In genomic region chr4:142887876-142888275, GRCm38 (mm10) we compare ENCODE assay signal across 14 mouse cellular contexts.
DNase-seq lines count a peak whose midpoint lies in the region; ATAC-seq and TF ChIP-seq lines count a peak whose summit lies in the region.
"Had no signal": no experiment of that assay in that cellular context is flagged by ENCODE, and none has a peak within 500 bp of the region (broad histone marks: within the 10 kb centered on the region; RNA-seq: fewer than 3 reads in every experiment).

No protein-coding gene starts in this region.

- no peak for TF ChIP-seq POLR2A in embryonic fibroblast, embryonic 13.5 days (IDR thresholded peaks at IDR 0.05; ENCODE audit: low read depth, low read length)
- TF ChIP-seq POLR2A in kidney, adult 2 months (IDR thresholded peaks at IDR 0.05; ENCODE audit: low read depth, low read length), result no peak

- no peak overlapping the region for H3K4me2 ChIP-seq in embryonic facial prominence, embryonic 14.5 days (ENCODE audit: low read depth, low read length)
- H3K4me2 ChIP-seq in limb, embryonic 15.5 days, result no peak overlapping the region

- no peak overlapping the region for H3K4me3 ChIP-seq in embryonic facial prominence, embryonic 14.5 days (ENCODE audit: low read depth, low read length)
- no peak overlapping the region for H3K4me3 ChIP-seq in embryonic facial prominence, embryonic 10.5 days
- no peak overlapping the region for H3K4me3 ChIP-seq in limb, embryonic 15.5 days
- no peak overlapping the region for H3K4me3 ChIP-seq in limb, embryonic 10.5 days
- no peak overlapping the region for H3K4me3 ChIP-seq in embryonic fibroblast, embryonic 13.5 days (ENCODE audit: insufficient read depth, low read length)
- no peak overlapping the region for H3K4me3 ChIP-seq in kidney, adult 2 months (ENCODE audit: insufficient read depth, low read depth, low read length)

- no peaks in the 10 kb centered on the region for H3K9me3 ChIP-seq in embryonic facial prominence, embryonic 14.5 days (ENCODE audit: control insufficient read depth, low read length)
- H3K9me3 ChIP-seq in embryonic facial prominence, embryonic 10.5 days, result peaks cover 6% of the 10 kb centered on the region; the same call in 1 of the 2 replicates
- H3K9me3 ChIP-seq in limb, embryonic 15.5 days, result no peaks in the 10 kb centered on the region
- no peaks in the 10 kb centered on the region for H3K9me3 ChIP-seq in limb, embryonic 10.5 days (replicated peaks)

- no peak overlapping the region for H3K27ac ChIP-seq in embryonic facial prominence, embryonic 14.5 days (replicated peaks; ENCODE audit: low read depth, low read length)
- no peak overlapping the region for H3K27ac ChIP-seq in embryonic facial prominence, embryonic 10.5 days (replicated peaks)
- 0 out of 2 replicates have a peak overlapping the region, but pooled peaks have one; percentile 22 for H3K27ac ChIP-seq in limb, embryonic 15.5 days
- H3K27ac ChIP-seq in limb, embryonic 10.5 days, result no peak overlapping the region
- H3K27ac ChIP-seq in embryonic fibroblast, embryonic 13.5 days (ENCODE audit: insufficient read depth, low read length), result peak overlapping the region; percentile 46; the same call in 1 of the 2 replicates
- no peak overlapping the region for H3K27ac ChIP-seq in kidney, adult 2 months (ENCODE audit: insufficient read depth, low read depth, low read length)

- H3K36me3 ChIP-seq in embryonic facial prominence, embryonic 14.5 days (ENCODE audit: control insufficient read depth, insufficient read depth, low read length), result no peaks in the 10 kb centered on the region
- no peaks in the 10 kb centered on the region for H3K36me3 ChIP-seq in embryonic facial prominence, embryonic 10.5 days (replicated peaks)
- no peaks in the 10 kb centered on the region for H3K36me3 ChIP-seq in limb, embryonic 15.5 days
- no peaks in the 10 kb centered on the region for H3K36me3 ChIP-seq in limb, embryonic 10.5 days
- no peaks in the 10 kb centered on the region for H3K36me3 ChIP-seq in kidney, adult 2 months (ENCODE audit: control insufficient read depth, insufficient read depth, low read length)

- peak; percentile 49 for DNase-seq in embryonic facial prominence, embryonic 14.5 days (ENCODE audit: low spot score)
- no peak for DNase-seq in embryonic facial prominence, embryonic 10.5 days (ENCODE audit: low spot score)
- no peak for DNase-seq in limb, embryonic 10.5 days (ENCODE audit: low spot score)
- DNase-seq in mesoderm, embryonic 11.5 days (ENCODE audit: low read depth, low spot score), result peak; percentile 8
- no peak for DNase-seq in kidney, adult 2 months
- DNase-seq: B cell, adult 2 months; heart, adult 11 months; heart, postnatal 36 days; thymus, postnatal 36 days had no signal

- no peak for ATAC-seq in embryonic facial prominence, embryonic 14.5 days (ENCODE audit: low read depth)
- no peak for ATAC-seq in limb, embryonic 15.5 days (ENCODE audit: insufficient number of reproducible peaks, low FRiP score, low TSS enrichment, low read depth)
- no peak for ATAC-seq in CD4-positive, CD25-positive, alpha-beta regulatory T cell, adult 4 months
- ATAC-seq: activated CD4-positive, CD25-positive, alpha-beta regulatory T cell, adult 4 months; intestine, embryonic 16.5 days had no signal

- TF ChIP-seq CTCF in embryonic fibroblast, embryonic 13.5 days (IDR thresholded peaks at IDR 0.05; ENCODE audit: borderline replicate concordance, insufficient read depth, low read length), result no peak
- TF ChIP-seq CTCF in kidney, adult 2 months (conservative IDR thresholded peaks at IDR 0.05; ENCODE audit: insufficient read depth, insufficient read length, low read depth, low read length), result no peak

- no peaks in the 10 kb centered on the region for H3K27me3 ChIP-seq in embryonic facial prominence, embryonic 14.5 days (replicated peaks; ENCODE audit: control insufficient read depth, insufficient read depth, low read length)
- 0 out of 2 replicates have a peak, but pooled peaks cover 3% of the 10 kb centered on the region for H3K27me3 ChIP-seq in embryonic facial prominence, embryonic 10.5 days (replicated peaks; ENCODE audit: low read depth, poor library complexity, severe bottlenecking)
- no peaks in the 10 kb centered on the region for H3K27me3 ChIP-seq in limb, embryonic 15.5 days
- H3K27me3 ChIP-seq in limb, embryonic 10.5 days (ENCODE audit: low read depth, poor library complexity, severe bottlenecking), result no peaks in the 10 kb centered on the region
- no peaks in the 10 kb centered on the region for H3K27me3 ChIP-seq in kidney, adult 2 months (replicated peaks; ENCODE audit: control insufficient read depth, insufficient read depth, low read length)

- WGBS in embryonic facial prominence, embryonic 14.5 days, result 44% methylated on average over 6 of the region's 6 CpGs
- 76% methylated on average over 6 of the region's 6 CpGs for WGBS in embryonic facial prominence, embryonic 10.5 days
- 31% methylated on average over 6 of the region's 6 CpGs for WGBS in limb, embryonic 15.5 days
- WGBS in limb, embryonic 10.5 days, result 67% methylated on average over 6 of the region's 6 CpGs
- WGBS in kidney, adult 2 months, result 38% methylated on average over 6 of the region's 6 CpGs

- H3K4me1 ChIP-seq in embryonic facial prominence, embryonic 14.5 days (ENCODE audit: control insufficient read depth, insufficient read depth, low read length), result no peaks in the 10 kb centered on the region
- H3K4me1 ChIP-seq in embryonic facial prominence, embryonic 10.5 days, result no peaks in the 10 kb centered on the region
- H3K4me1 ChIP-seq in limb, embryonic 15.5 days, result peaks cover 9% of the 10 kb centered on the region; the same call in 1 of the 2 replicates
- H3K4me1 ChIP-seq in limb, embryonic 10.5 days, result no peaks in the 10 kb centered on the region
- no peaks in the 10 kb centered on the region for H3K4me1 ChIP-seq in embryonic fibroblast, embryonic 13.5 days (ENCODE audit: control insufficient read depth, insufficient read depth, low read length)
- H3K4me1 ChIP-seq in kidney, adult 2 months (ENCODE audit: control insufficient read depth, insufficient read depth, low read length), result no peaks in the 10 kb centered on the region

- H3K9ac ChIP-seq in embryonic facial prominence, embryonic 14.5 days (ENCODE audit: low read depth, low read length), result no peak overlapping the region
- no peak overlapping the region for H3K9ac ChIP-seq in limb, embryonic 15.5 days

Comparison
In these comparisons a context has a peak if more than half of its experiments do, and no peak if none do; other contexts are left out.
1. DNase-seq: peak in embryonic facial prominence, embryonic 14.5 days (single experiment) and mesoderm, embryonic 11.5 days (single experiment); none in embryonic facial prominence, embryonic 10.5 days (single experiment), limb, embryonic 10.5 days (single experiment) and kidney, adult 2 months (single experiment).
2. H3K27ac ChIP-seq: peak in limb, embryonic 15.5 days (single experiment) and embryonic fibroblast, embryonic 13.5 days (single experiment); none in embryonic facial prominence, embryonic 14.5 days (single experiment), embryonic facial prominence, embryonic 10.5 days (single experiment), limb, embryonic 10.5 days (single experiment) and kidney, adult 2 months (single experiment).